Mouse (Mus musculus) brain, adult 2 months (tissue): ENCODE data around the gene Cd81.
A peak's percentile ranks its signal among the peaks of the same experiment; 100 is the strongest.

ENCODE experiments used
- DNase-seq: peaks from one replicate; pipeline ENCODE4 v3.0.0; 2011; ENCODE audit warnings: low read depth, low spot score

Gene Cd81

GRCm38 (mm10) chr7:143049841-143050816 lies 2.4 kb upstream of the Cd81 start:
- no peak for DNase-seq

- DNase-seq, result no peak
Measured at GRCm38 (mm10) chr7:143051316-143051715, 1.2 kb upstream of the Cd81 start.

- DNase-seq, result peak; percentile 56
Measured at GRCm38 (mm10) chr7:143053008-143053899, 715 bp downstream of the Cd81 start.

GRCm38 (mm10) chr7:143053961-143054611 lies 1.5 kb downstream of the Cd81 start:
- no peak for DNase-seq

- no peak for DNase-seq
Measured at GRCm38 (mm10) chr7:143054612-143054965, 2.0 kb downstream of the Cd81 start.

- DNase-seq, result no peak
Measured at GRCm38 (mm10) chr7:143055001-143055400, 2.5 kb downstream of the Cd81 start.

- no peak for DNase-seq
Measured at GRCm38 (mm10) chr7:143055499-143056186, 3.1 kb downstream of the Cd81 start.

- no peak for DNase-seq
Measured at GRCm38 (mm10) chr7:143057023-143057422, 4.5 kb downstream of the Cd81 start.

GRCm38 (mm10) chr7:143057667-143058220 lies 5.2 kb downstream of the Cd81 start:
- no peak for DNase-seq

GRCm38 (mm10) chr7:143058221-143058697 lies 5.7 kb downstream of the Cd81 start:
- DNase-seq, result no peak

GRCm38 (mm10) chr7:143059202-143059870 lies 6.8 kb downstream of the Cd81 start:
- DNase-seq, result peak; percentile 80

GRCm38 (mm10) chr7:143062704-143063103 lies 10.2 kb downstream of the Cd81 start:
- DNase-seq, result no peak

- peak; percentile 28 for DNase-seq
Measured at GRCm38 (mm10) chr7:143064226-143064625, 11.7 kb downstream of the Cd81 start.

GRCm38 (mm10) chr7:143065692-143066091 lies 13.2 kb downstream of the Cd81 start:
- DNase-seq, result no peak

GRCm38 (mm10) chr7:143067469-143067868 lies 14.9 kb downstream of the Cd81 start:
- DNase-seq, result no peak

GRCm38 (mm10) chr7:143067897-143068296 lies 15.4 kb downstream of the Cd81 start:
- DNase-seq, result peak; percentile 24

GRCm38 (mm10) chr7:143068316-143068881 lies 15.9 kb downstream of the Cd81 start:
- no peak for DNase-seq

- peak; percentile 100 for DNase-seq
Measured at GRCm38 (mm10) chr7:143068882-143069591, 16.5 kb downstream of the Cd81 start, which contains the start of gene Tssc4. Gene Tssc4, plus strand, starts transcription at chr7:143069249.
